Mouse (Mus musculus) E14TG2a.4 (cell line): ENCODE data around the gene Smap1.

ENCODE experiments used
- H3K27me3 ChIP-seq: 2 replicates; pipeline ENCODE4 v1.6.1; 2014; ENCODE audit warnings: low read length, control low read depth; ENCODE audit not compliant: insufficient read depth
- H3K36me3 ChIP-seq: 2 replicates; pipeline ENCODE4 v1.6.1; 2014; ENCODE audit warnings: low read length, control low read depth; ENCODE audit not compliant: insufficient read depth
- H3K4me1 ChIP-seq: replicated peaks from 2 replicates; pipeline ENCODE4 v1.6.1; 2014; ENCODE audit warnings: low read depth, low read length, control low read depth
- H3K4me3 ChIP-seq: replicated peaks from 2 replicates; pipeline ENCODE4 v1.5.1; 2014; ENCODE audit warnings: mild to moderate bottlenecking, low read length
- H3K9me3 ChIP-seq: 2 replicates; pipeline ENCODE4 v1.6.1; 2014; ENCODE audit warnings: low read length, control low read depth
- CTCF ChIP-seq: conservative IDR thresholded peaks from 2 replicates; pipeline ENCODE4 v1.5.1; 2014; ENCODE audit warnings: low read length
- NANOG ChIP-seq: IDR thresholded peaks from 2 replicates; pipeline ENCODE4 v1.6.1; 2014; ENCODE audit warnings: borderline replicate concordance, low read length, mixed read lengths
- POU5F1 ChIP-seq: IDR thresholded peaks from 2 replicates; pipeline ENCODE4 v1.6.1; 2014; ENCODE audit warnings: low read length, borderline replicate concordance

Smap1 gene

DNA sequence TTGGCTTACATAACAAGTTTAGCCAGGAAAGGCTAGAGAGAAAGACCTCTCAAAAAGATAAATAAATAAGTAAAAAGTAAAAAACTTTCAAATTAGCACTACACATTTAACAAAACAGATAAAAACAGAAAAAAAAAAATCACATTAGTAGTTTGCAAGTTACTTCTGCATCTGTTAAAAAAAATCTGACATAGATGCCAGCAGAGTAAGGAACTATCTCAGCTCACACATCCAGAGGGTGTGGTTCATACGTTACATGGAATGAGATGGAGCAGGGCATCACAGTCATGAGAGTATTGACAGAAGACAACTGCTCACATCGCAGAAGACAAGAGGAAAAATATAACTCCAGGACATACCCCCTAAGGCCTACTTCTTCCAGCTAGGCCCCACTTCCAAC, 19.4 kb downstream of the Smap1 start:
- Histone ChIP-seq H3K27me3 (no peaks in the 10 kb centered on the region), H3K4me1 (peaks cover 9% of the 10 kb centered on the region), H3K4me3 (no peak overlapping the region), H3K36me3 (no peaks in the 10 kb centered on the region), H3K9me3 (no peaks in the 10 kb centered on the region)
- TF ChIP-seq NANOG = no peak
- TF ChIP-seq POU5F1 = no peak
- no peak for TF ChIP-seq CTCF

GRCm38 (mm10) chr1:23899647-23900020, 22.5 kb downstream of the Smap1 start:
- Histone ChIP-seq H3K4me1 (peaks cover 9% of the 10 kb centered on the region), H3K27me3 (no peaks in the 10 kb centered on the region), H3K4me3 (no peak overlapping the region), H3K36me3 (no peaks in the 10 kb centered on the region), H3K9me3 (no peaks in the 10 kb centered on the region)
- TF ChIP-seq CTCF (no peak), POU5F1 (no peak), NANOG (no peak)

DNA sequence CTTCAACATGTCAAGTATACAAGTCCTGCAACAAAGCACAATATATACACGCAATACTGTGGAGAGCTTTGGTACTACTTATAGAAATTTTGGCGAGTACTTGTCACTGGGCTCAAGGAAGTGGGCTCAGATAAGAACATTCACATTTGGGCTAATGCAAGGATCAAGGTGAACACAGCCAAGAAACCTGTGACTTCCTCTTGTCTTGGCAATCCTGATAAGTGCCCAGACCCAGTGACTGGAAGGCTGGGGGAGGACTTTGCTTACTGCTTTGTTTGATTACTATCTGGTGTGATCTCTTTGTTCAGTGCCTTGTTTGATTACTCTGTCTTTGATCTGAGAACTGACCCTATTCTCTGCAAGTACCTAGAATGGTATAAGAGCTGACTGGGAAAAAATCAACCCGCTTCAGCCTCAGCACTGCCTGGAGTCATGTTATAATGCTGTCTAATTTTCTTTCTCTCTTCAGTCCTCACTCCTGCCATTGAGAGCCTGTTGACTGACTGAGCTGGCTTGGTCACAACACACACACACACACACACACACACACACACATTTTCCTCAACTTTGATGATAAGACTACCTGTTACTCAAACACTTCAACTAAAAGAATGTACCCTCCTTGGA, 23.0 kb downstream of the Smap1 start:
- H3K36me3 ChIP-seq = no peaks in the 10 kb centered on the region
- H3K27me3 ChIP-seq = no peaks in the 10 kb centered on the region
- H3K4me1 ChIP-seq = peaks cover 9% of the 10 kb centered on the region
- no peaks in the 10 kb centered on the region for H3K9me3 ChIP-seq
- TF ChIP-seq CTCF (no peak), NANOG (no peak), POU5F1 (no peak)
- H3K4me3 ChIP-seq = no peak overlapping the region

DNA sequence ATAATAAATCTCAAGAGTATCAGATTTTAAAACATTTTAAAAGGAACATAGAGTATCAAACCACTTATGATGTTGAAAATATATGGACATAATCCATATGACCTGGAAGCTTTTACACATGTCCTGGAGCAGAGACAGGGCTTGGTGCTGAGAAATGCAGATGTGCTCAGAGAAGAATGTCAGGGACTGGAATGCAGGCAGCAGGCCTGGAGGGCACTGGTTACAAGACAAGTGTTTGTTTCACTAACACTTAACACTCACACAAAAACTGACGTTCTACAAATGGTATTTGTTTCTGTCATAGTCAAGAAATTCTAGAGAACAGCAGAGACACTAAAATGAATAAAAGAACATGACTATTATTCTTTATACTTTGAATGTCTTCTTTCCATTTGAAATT, 30.0 kb downstream of the Smap1 start:
- Histone ChIP-seq H3K9me3 (no peaks in the 10 kb centered on the region), H3K4me1 (no peaks in the 10 kb centered on the region), H3K4me3 (no peak overlapping the region), H3K36me3 (no peaks in the 10 kb centered on the region), H3K27me3 (no peaks in the 10 kb centered on the region)
- TF ChIP-seq NANOG (no peak), CTCF (no peak), POU5F1 (no peak)

- Histone ChIP-seq H3K9me3 (no peaks in the 10 kb centered on the region), H3K4me3 (no peak overlapping the region), H3K36me3 (no peaks in the 10 kb centered on the region), H3K27me3 (no peaks in the 10 kb centered on the region), H3K4me1 (no peaks in the 10 kb centered on the region; the same call in 1 of the 2 replicates)
- no peak for TF ChIP-seq NANOG
- no peak for TF ChIP-seq POU5F1
- TF ChIP-seq CTCF = no peak
Measured at GRCm38 (mm10) chr1:23884914-23885313, 37.2 kb downstream of the Smap1 start.

- H3K9me3 ChIP-seq = no peaks in the 10 kb centered on the region
- no peaks in the 10 kb centered on the region for H3K36me3 ChIP-seq
- no peaks in the 10 kb centered on the region for H3K27me3 ChIP-seq
- H3K4me3 ChIP-seq = no peak overlapping the region
- TF ChIP-seq POU5F1 = no peak
- no peak for TF ChIP-seq CTCF
- no peak for TF ChIP-seq NANOG
- H3K4me1 ChIP-seq = no peaks in the 10 kb centered on the region; the same call in 1 of the 2 replicates
Measured at GRCm38 (mm10) chr1:23884087-23884668, 37.9 kb downstream of the Smap1 start.

- no peaks in the 10 kb centered on the region for H3K27me3 ChIP-seq
- no peaks in the 10 kb centered on the region for H3K36me3 ChIP-seq
- no peaks in the 10 kb centered on the region for H3K9me3 ChIP-seq
- H3K4me1 ChIP-seq = no peaks in the 10 kb centered on the region; the same call in 1 of the 2 replicates
- no peak for TF ChIP-seq CTCF
- no peak for TF ChIP-seq NANOG
- no peak for TF ChIP-seq POU5F1
- no peak overlapping the region for H3K4me3 ChIP-seq
Measured at GRCm38 (mm10) chr1:23882681-23883080, 39.4 kb downstream of the Smap1 start.

- no peaks in the 10 kb centered on the region for H3K27me3 ChIP-seq
- TF ChIP-seq NANOG (no peak), POU5F1 (no peak), CTCF (no peak)
- H3K9me3 ChIP-seq = no peaks in the 10 kb centered on the region
- H3K4me3 ChIP-seq = no peak overlapping the region
- peaks cover 13% of the 10 kb centered on the region; the same call in 1 of the 2 replicates for H3K4me1 ChIP-seq
- peaks cover 7% of the 10 kb centered on the region for H3K36me3 ChIP-seq
Measured at GRCm38 (mm10) chr1:23872194-23872593, 49.9 kb downstream of the Smap1 start.
